Mouse (Mus musculus): ENCODE results near the gene Exd1. TPM values are rescaled to one million over a fixed set of nuclear protein-coding genes. Genes with fewer than 3 reads are reported as not detected.
"Not testable (repeated sequence)": the region's sequence is repeated elsewhere in the genome, so short reads cannot be mapped to it uniquely, and the experiment has no call there.

Gene Exd1
- polyA plus RNA-seq, 2 experiments from 2014 or later = 0.11 TPM; not detected in 1

DNA sequence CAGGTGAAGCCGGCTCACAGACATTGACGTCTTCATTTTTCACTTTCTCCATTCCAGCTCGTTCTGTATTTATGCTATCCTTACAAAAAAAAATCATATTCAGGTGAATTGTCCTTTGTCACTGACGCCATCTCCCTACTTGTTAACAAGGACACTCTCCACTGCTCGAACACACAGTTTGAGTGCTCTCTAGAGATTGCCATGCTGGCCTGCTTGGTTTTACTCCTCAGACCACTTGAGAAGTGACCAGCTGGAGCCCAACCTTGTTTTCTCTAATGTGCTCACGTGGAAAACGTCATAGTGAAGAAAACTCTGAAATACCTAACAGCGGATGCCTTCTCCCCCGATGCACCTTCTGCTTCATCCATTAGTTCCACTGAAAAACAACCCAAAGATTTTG is 8.6 kb downstream of the Exd1 start:
- ATAC-seq = no peak

DNA sequence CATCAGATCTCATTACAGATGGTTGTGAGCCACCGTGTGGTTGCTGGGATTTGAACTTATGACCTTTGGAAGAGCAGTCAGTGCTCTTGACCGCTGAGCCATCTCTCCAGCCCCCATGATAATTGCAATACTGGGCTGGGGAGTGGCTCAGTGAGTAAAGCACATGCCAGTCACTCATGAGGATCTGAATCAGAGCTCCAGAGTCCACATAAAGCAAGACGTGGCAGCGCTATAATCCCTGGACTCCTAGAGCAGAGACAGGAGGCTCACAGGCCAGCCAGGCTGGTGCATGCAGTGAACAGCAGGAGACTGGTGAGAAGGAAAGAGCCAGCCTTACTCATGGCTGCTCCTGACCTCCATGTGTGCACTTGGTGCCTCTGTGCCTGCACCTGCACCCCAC is 22.0 kb downstream of the Exd1 start:
- ATAC-seq = no peak

DNA sequence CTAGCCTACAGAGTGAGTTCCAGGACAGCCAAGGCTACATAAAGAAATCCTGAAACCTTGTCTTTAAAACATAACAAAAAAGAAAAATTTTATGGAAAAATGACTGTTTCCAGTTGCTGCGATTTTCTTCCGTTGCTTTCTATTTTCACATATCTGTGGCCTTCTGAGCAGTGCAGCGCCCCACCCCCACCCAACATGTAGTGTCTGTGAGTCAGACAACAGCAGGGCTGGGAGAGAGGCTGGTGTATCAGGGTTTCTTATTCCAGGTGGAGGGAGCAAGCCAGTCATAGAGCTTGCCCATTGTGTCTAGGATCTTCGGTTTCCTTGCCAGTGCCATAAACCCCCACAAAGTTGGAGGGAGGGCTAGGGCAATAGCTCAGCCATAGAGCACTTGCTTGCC is 23.6 kb downstream of the Exd1 start:
- ATAC-seq = no peak

DNA sequence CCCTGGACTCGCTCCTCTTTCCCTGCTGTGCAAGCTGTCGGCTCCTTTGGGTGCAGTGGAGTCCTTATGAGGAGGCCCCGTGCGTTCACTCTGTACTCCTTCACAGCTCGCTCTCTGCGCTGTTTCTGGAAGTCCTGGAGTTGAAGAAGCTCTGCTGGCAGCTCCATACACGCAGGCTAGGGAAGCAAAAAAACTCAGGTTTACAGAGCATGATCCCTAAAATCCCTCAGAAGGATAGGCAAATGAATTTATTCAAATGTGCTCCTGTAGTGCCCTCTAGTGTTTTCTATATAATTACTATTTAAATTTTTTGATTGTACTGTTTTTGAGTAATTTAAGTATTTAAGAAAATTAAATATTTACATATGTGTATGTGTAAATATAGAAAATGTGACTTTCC is 26.9 kb downstream of the Exd1 start:
- ATAC-seq = no peak

DNA sequence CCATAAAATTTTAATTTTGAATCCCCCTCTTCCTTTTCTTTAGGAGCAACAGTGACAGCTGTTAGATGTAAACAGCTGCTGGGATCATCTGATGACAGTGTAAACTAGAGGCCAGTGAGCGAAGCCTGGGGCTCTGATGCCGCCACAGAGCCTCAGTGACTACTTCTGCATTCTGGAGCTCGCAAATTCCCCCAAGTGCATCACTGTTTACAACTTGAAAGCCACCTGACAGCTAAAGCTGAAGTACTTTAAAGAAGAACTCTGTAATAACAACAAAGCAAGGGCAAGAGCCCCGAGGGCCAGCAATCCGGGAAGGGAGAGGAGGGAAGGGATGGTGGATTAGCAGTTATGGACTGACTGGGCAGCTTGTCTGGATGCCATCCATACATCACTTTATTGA is 30.6 kb downstream of the Exd1 start:
- ATAC-seq = no peak

DNA sequence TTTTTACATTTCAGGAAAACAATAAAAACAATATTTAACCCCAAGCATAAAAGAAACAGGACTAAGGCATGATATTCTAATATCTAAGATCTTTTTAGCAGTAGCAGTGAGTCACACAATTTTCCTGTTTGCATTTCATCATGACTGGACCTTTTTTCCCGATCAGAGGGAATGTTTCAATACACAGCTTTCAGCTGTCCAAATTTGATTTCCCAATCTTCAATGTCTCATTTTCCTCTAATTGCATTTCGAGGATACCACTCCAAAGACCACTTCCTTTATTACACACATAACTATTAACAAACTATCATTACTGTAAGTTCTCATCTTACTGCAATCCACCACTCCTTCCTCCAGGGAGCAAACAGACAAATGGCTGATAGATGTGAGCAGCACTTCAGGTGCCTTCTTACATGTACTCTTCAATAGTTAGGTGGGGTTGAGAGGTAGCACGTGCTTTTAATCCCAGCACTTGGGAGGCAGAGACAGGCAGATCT is 33.4 kb downstream of the Exd1 start:
- ATAC-seq = no peak

DNA sequence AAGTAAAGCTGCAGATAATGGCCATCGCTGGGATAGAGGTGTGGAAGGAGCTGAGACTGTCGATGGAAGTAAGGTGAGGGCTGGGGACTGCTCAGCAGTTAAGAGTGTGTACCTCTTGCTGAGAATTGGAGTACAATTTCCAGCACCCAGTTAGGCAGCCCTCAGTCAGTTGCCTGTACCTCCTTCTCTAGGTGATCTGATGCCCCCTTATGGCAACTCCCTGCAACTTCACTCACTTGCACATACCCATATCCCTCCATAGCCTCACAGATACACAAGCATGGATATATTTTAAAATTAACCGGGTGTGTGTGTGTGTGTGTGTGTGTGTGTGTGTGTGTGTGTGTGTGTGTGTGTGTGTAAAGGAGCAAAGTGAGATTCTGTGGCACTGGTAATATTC is 35.1 kb downstream of the Exd1 start:
- ATAC-seq = no peak

DNA sequence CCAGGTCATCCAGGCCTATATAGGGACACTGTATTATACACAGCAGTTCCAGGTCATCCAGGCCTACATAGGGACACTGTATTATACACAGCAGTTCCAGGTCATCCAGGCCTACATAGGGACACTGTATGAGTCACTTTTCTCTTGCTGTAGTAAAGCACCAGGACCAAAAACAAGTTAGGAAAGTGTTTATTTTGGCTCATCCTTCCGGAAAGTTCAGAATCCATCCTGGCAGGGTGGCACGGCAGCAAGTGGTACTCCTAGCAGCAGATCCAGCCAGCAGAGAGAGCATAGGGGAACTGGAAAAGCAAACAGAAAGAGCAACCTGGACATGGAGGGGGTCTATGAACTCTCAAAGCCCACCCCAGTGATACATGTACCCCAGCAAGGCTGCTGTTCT is 36.6 kb downstream of the Exd1 start:
- no peak for ATAC-seq

DNA sequence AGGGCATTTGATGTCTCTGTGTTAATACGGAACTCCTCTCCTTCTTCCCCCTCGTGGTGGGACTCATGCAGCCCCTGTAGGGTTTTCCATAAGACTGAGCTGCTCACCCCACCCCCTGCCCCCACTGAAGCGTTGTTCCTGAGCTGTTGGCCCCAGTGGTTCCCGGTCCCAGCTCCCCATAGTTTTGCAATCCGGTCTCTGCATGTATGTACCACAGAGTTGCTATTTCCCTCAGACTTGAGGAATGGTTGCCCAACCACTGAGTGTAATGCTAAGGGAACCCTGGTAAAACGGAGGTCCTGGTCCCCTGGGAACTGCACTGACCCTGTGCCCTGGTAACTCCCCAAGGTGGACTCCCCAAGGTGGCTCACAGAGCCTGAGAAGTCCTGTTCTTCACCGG is 38.9 kb downstream of the Exd1 start:
- not testable (repeated sequence) for ATAC-seq

DNA sequence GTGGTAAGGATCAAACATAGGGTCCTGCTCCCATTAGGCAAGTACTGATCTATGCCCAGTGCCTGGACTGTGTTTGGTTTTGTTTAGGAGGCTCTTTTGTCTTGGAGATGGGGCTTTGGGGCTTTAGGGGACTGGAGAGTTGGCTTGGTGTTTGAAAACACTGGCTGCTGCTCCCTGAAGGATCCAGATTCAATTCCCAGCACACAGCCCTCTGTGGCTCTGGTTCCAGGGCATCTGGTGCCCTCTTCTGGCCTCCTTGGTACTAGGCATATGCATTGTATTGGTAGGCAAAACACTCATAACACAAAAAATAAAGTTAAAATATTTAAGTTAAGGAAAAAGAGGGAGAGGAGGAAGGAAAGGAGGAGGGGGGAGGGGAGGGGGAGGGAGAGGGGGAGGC is 40.3 kb downstream of the Exd1 start:
- ATAC-seq = no peak

DNA sequence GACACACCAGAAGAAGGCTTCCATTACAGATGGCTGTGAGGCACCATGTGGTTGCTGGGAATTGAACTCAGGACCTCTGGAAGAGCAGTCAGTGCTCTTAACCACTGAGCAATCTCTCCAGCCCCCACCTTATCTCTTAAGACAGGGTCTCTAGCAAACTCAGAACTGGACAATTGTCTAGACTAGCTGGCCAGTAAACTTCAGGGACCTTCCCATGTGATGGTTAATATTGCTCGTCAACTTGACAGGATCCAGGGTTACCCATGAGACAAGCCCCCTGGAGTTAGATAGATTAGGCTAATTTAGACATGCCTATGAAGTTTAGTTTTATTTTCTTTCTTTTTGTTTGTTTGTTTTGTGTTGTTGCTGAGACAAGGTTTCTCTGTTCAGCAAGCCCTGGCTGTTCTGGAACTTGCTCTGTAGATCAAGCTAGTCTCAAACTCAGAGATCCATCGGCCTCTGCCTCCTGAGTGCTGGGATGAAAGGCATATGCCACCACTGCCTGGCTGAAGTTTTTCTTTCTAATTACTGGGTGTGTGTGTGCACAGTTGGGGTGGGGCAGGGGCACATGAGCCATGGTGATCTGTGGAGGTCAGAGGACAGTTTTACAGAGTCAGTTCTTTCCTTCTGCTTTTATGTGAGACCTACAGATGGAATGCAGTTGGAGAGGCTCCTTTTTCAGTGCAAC is 46.3 kb downstream of the Exd1 start:
- ATAC-seq = no peak

DNA sequence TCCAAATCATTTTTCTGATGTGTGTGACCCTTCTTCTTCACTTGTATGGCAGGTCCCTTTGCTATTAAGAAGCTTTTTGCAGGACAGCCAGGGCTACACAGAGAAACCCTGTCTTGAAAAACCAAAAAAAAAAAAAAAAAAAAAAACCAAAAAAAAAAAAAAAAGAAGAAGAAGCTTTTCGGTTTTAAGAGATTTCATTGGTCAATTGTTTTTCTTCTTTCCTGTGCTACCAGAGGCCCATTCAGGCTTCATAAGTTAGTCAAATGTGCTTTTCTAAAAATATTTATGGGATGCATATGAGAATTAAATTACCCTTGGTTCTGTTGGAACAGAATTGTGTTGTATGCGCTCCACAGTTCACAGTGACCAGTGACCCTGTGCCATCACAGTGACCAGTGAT is 48.6 kb downstream of the Exd1 start:
- ATAC-seq = no peak

DNA sequence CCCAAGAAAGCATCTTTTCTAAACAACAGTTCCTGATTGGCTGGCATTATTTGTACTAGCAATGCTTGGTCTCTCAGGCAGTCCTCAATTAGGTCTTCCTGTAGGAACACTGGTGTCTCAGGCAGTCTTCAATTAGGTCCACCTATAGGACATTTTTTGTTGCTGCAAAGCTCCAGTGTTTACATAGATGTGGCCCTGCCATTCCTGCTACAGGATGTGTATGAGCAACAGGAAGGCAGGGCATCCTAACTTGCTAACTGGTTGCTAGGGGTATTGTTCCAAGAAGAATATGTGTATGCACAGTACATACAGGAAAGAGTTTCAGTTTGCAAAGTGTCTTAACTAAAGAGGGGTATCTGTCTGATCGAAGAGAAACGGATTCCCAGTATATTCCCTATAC is 51.3 kb downstream of the Exd1 start:
- ATAC-seq = no peak

DNA sequence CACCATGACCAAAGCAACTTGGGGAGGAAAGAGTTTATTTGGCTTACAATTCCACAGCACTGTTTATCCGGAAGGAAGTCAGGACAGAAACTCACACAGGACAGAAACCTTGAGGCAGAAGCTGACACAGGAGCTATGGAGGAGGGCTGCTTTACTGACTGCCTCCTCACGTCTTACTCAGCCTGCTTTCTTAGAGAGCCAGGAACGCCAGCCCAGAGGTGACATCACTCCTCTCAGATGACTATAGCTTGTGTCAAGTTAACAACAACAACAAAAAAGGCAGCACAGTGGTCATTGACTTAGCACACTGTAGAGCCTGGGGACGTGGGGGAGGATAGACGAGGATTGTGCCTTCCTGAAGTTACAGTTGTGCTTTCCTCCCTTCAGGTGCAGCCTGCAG is 55.5 kb downstream of the Exd1 start:
- ATAC-seq = no peak

DNA sequence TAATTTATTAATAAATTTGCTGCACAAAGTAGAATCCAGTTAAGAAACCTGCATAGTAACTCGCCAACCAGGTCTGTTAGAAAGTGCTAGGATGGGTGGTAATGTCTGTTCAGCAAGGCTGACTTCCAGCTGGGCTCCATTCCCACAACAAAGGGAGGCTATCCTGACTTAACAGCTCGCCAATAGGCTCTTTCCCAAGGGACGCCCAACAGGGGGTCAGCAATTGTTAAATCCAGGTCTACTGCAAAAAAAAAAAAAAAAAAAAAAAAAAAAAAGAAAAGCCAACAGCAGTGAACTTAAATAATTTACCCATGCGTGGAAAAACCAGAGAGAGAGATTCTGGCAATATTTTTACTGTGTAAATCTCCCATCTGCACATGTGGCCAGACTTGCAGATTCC is 60.9 kb downstream of the Exd1 start:
- no peak for ATAC-seq

DNA sequence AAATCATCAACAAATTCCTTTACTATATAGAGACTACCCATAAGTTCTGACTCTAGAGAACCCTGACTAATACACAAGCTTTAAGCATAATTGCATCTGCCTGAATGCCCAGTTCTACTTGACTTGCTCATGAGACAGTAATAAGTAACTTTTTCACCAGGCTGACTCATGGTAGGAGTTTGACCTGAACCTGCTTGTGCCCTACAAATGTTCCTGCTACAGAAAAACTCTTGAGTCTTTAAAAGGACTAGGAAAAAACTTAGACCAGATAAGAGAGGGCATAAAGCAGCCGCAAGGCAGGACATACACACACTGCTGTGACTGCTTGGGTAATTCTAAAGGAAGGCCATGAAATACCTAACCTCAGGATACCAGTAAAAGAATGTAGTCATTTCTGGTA is 65.1 kb downstream of the Exd1 start:
- ATAC-seq = no peak

DNA sequence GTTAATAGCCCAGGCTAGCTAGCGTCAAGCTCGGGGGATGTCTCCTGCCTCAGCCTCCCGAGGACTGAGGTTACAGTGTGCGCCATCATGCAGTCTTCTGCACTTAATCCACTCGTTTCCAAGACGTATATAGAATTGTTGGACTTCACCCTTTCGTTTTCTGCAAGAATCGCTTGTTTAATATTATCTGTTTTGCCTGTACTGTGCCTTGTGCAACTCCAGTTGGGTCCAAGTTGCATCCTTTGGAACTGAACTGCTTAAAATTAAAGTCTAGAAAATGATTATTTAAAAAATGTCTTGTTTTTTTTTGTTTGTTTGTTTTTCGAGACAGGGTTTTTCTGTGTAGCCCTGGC is 69.1 kb downstream of the Exd1 start:
- ATAC-seq = no peak

DNA sequence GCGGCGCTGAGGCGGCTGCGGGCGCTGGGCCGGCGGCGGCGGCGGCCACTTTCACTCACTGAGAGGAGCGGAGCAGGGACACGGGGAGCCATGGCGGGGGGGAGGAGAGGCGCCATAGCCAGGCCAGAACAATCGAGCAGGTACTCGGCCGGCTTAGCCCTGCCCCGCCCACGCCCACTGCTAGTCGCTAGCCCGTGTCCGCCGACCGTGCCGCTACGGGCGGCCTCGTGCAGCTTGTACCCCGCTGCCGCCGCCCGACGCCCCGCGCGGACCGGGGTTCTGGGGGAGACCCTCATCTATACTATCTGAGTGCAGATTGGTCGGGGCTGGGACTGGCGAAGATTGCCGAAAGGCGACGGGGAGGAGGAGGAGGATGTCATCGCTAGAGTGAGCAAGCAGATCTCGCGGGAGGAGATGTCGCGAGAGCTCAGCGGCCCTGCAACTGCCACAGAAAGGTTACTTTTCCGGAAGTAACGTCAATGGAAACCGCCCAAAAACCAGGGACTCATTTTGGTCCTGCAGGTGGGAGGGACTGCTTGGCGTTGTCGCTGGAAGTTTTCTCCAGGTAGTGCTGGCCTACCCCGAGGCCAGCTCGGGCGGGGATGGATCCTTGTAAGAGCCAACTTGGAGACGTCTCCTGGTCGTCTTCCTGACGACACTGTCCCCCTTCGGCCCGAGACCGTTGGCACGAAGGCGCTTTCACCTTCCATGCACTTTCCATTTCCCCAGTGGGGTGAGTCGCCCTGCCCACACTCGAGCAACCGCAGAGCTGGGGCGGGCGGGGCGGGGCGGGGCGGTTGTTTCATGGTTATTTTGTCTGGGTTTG is 69.6 kb downstream of the Exd1 start, which contains the start of gene Ino80:
Ino80 (minus strand) TSS at position 117 of the 826 bp plus-strand sequence.
- ATAC-seq = peak; percentile 92

DNA sequence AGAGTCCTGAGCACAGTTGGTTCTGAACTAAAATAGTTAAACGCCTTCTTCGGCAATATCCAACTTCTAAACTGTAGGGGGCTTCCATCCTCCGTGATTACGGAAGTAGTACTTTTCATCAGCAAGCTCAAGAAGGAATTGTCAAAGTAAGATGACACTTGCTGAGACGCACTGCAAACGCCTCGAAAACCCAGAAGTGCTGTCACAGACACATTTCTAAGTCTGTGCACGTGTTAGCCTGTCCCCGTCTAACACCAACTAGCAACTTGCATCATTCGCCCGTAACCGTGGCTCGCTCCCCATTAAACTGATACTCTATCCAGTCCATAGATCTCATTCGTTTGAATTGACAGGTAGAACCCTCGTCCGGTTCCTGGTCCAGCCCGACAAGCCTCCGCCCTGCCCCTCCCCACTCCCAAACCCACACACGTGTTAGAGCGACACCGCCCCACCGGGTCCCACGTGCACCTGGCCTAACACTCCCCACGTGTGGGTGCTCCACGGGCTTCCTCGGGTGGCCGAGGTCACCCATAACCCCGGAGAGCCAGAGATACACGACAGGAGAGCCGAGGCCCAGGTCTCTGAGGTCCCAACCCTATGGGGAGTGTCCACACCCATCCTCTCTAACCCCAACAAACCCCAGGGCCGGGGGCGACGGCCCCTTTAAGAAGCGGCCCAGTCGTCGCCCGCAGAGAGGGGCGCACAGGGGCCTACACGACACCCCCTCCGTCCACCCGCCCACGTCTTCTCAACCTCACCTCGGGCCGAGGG is 70.6 kb downstream of the Exd1 start:
- ATAC-seq = peak; percentile 31

DNA sequence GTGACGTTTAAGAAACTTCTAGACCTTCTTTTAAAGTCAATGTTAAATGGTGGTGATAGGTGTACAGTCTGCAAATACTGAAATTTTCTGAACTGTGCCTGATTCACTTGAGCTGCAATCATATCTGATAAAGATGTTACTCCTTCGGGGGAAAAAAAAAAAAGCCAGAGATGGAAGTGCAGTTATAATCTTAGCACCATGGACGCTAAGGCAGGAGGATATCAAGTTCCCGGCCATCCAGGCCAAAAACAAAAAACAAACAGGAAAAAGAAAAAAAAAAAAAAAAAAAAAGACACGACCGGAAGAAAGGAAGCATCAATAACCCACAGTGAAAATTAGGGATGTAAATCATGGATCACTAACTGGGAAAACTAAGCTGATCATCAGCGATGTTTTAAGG is 71.3 kb downstream of the Exd1 start:
- ATAC-seq = no peak
